Mouse (Mus musculus): ENCODE data around the gene Mga. TPM values are rescaled to one million over a fixed set of nuclear protein-coding genes. Genes with fewer than 3 reads are reported as not detected.

Gene Mga
- total RNA-seq, 4 experiments from 2014 or later, result 54.9 to 78.5 (median 70.4) TPM

Small RNA genes lying within 50 kb of the gene (microRNA-seq; reads per million reads assigned to microRNA genes)
- gene Mir7665, result 0.22 to 1.1 reads per million in 2 experiments

Other genes with a start within 250 kb of the Mga start
- gene Ndufaf1, start 234.4 kb upstream of the Mga start, total RNA-seq (2022), result 10 to 100 TPM; 28.7 to 31.9 (median 29.8) TPM
- 10 to 100 TPM; 54.9 to 58.7 (median 55.9) TPM for gene Rtf1, start 222.2 kb upstream of the Mga start, total RNA-seq (2022)
- 100 to 1,000 TPM; 160 to 178 (median 177) TPM for gene Itpka, start 154.9 kb upstream of the Mga start, total RNA-seq (2022)
- 10 to 100 TPM; 19.7 to 23.2 (median 20.4) TPM for gene Ltk, start 136.8 kb upstream of the Mga start, total RNA-seq (2022)
- gene Rpap1, start 109.7 kb upstream of the Mga start, total RNA-seq (2022), result 10 to 100 TPM; 18.8 to 21.2 (median 20.4) TPM
- gene Tyro3, start 99.5 kb upstream of the Mga start, total RNA-seq (2022), result 100 to 1,000 TPM; 180 to 223 (median 191) TPM
- 10 to 100 TPM; 42.3 to 51.3 (median 44.2) TPM for gene Mapkbp1, start 75.5 kb downstream of the Mga start, total RNA-seq (2022)
- 1 to 10 TPM; 3.6 to 4.6 (median 4.2) TPM for gene Jmjd7, start 130.3 kb downstream of the Mga start, total RNA-seq (2022)
- gene Gm28042, start 130.3 kb downstream of the Mga start, total RNA-seq (2022), result 1 to 10 TPM in 3 of 4 experiments, under 1 TPM in 1; 0.50 to 2.6 (median 1.3) TPM
- gene Pla2g4b, start 136.2 kb downstream of the Mga start, total RNA-seq (2022), result 1 to 10 TPM; 1.1 to 4.3 (median 2.1) TPM